Mouse (Mus musculus) lung, embryonic 16.5 days (tissue): ENCODE measurements at regions not wholly inside any gene's neighbourhood (a gene's known extent, or its start where the extent isn't known, plus 50 kb on each side); places are given as distances from the start of the nearest gene placed in this dataset.

Source experiments
- ATAC-seq: fragments of 200-750 bp; cut with Nextera tagmentation; 2 replicates; pipeline ENCODE4 v1.8.0; 2017; ENCODE audit warnings: low read depth, mild to moderate bottlenecking, moderate library complexity
- H3K27ac ChIP-seq: fragments of 300-500 bp; sonication (generic); 2 replicates; pipeline ENCODE4 v1.5.1; 2014; ENCODE audit warnings: mild to moderate bottlenecking, control low read depth, low read length
- H3K27me3 ChIP-seq: fragments of 300-500 bp; sonication (generic); 2 replicates; pipeline ENCODE4 v1.6.1; 2014; ENCODE audit warnings: low read depth, low read length, mixed read lengths; ENCODE audit not compliant: control insufficient read depth, insufficient read depth
- H3K36me3 ChIP-seq: fragments of 300-500 bp; sonication (generic); 2 replicates; pipeline ENCODE4 v1.6.1; 2014; ENCODE audit warnings: low read length; ENCODE audit not compliant: control insufficient read depth, insufficient read depth
- H3K4me1 ChIP-seq: fragments of 300-500 bp; sonication (generic); replicated peaks from 2 replicates; pipeline ENCODE4 v1.6.1; 2014; ENCODE audit warnings: low read length, mixed read lengths; ENCODE audit not compliant: control insufficient read depth, insufficient read depth
- H3K4me2 ChIP-seq: fragments of 300-500 bp; sonication (generic); 2 replicates; pipeline ENCODE4 v1.6.1; 2014; ENCODE audit warnings: low read depth, low read length, control low read depth
- H3K4me3 ChIP-seq: fragments of 300-500 bp; sonication (generic); 2 replicates; pipeline ENCODE4 v1.5.1; 2014; ENCODE audit warnings: mild to moderate bottlenecking, low read length, control low read depth
- H3K9ac ChIP-seq: fragments of 300-500 bp; sonication (generic); 2 replicates; pipeline ENCODE4 v1.6.1; 2014; ENCODE audit warnings: low read length, control low read depth
- H3K9me3 ChIP-seq: fragments of 300-500 bp; sonication (generic); 2 replicates; pipeline ENCODE4 v1.6.1; 2016; ENCODE audit warnings: low read length; ENCODE audit not compliant: control insufficient read depth
- WGBS: fragments of 180-500 bp; shearing (Covaris S2); extraction: QIAGEN DNeasy Blood & Tissue Kit; methylation state at CpG from one replicate; pipeline ENCODE4 v1.1.7; 2014; 5-methylcytosine and 5-hydroxymethylcytosine counted together

DNA sequence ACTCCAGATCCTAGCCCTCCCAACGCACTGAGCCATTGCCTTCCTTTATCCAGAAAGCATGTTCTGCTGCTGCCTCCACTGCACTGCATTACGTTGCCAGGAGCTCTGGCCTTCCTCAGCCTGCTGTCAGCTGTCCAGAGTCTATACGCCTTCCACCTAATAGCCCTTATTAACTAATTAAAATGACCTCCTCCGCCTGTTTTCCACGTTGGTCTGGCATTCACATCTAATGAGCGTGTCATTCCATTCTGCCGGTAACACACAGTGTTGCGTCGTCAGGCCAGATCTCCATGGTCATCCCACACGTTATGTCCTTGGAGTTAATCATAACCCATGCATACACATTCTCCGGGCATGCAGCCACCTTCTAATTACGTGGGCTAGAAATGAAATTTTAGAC lies 56.7 kb upstream of the Med4 start:
- H3K36me3 ChIP-seq = no peaks in the 10 kb centered on the region
- no peak overlapping the region for H3K4me3 ChIP-seq
- no peak for ATAC-seq

DNA sequence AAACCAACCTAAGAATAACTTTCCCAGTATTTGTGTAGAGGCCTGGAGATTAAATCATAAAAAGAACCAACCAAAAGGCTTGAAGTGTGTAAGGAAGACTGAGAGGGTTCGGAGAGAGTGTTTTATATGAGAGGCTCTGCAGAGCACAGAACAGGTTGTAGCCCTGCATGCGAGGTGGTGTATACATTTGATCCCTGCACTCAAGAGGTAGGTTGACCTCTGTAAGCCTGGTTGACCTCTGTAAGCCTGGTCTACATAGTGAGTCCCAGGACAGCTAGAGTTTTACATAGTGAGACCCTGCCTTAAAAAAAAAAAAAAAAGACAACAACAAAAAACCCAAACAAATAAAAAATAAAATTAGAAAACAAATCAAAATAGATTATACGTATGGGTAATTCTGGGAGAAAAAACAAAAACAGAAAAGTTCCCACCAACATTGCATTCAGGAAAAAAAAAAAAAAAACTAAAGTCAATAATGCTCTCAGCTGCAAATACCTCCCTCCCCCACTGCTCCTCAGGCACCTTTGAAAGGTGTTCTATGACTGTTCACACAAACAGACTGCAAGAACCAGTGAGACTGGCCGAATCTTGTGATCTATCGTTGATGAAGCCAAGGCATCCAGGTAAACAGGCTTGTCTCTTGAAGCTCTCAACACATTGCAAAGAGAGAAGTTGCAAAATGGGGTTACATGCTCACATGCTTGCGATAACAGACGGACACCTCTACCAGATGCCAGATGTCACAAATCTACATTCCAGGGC lies 57.3 kb upstream of the Med4 start:
- no peak overlapping the region for H3K9ac ChIP-seq
- H3K4me1 ChIP-seq = peaks cover 10% of the 10 kb centered on the region
- H3K36me3 ChIP-seq = no peaks in the 10 kb centered on the region
- 61% methylated on average over 7 of the region's 7 CpGs for WGBS
- H3K27ac ChIP-seq = 0 out of 2 replicates have a peak overlapping the region, but pooled peaks have one; percentile 17
- H3K27me3 ChIP-seq = no peaks in the 10 kb centered on the region
- ATAC-seq = no peak
- H3K4me3 ChIP-seq = no peak overlapping the region
- no peaks in the 10 kb centered on the region for H3K9me3 ChIP-seq
- no peak overlapping the region for H3K4me2 ChIP-seq

More for the DNA sequence above, 56.7 kb upstream of the Med4 start:
- Histone ChIP-seq H3K27ac (peak overlapping the region; percentile 17; the same call in 1 of the 2 replicates), H3K9me3 (no peaks in the 10 kb centered on the region), H3K27me3 (no peaks in the 10 kb centered on the region), H3K4me1 (peaks cover 10% of the 10 kb centered on the region), H3K4me2 (no peak overlapping the region), H3K9ac (no peak overlapping the region)
- WGBS = 59% methylated on average over 12 of the region's 12 CpGs

DNA sequence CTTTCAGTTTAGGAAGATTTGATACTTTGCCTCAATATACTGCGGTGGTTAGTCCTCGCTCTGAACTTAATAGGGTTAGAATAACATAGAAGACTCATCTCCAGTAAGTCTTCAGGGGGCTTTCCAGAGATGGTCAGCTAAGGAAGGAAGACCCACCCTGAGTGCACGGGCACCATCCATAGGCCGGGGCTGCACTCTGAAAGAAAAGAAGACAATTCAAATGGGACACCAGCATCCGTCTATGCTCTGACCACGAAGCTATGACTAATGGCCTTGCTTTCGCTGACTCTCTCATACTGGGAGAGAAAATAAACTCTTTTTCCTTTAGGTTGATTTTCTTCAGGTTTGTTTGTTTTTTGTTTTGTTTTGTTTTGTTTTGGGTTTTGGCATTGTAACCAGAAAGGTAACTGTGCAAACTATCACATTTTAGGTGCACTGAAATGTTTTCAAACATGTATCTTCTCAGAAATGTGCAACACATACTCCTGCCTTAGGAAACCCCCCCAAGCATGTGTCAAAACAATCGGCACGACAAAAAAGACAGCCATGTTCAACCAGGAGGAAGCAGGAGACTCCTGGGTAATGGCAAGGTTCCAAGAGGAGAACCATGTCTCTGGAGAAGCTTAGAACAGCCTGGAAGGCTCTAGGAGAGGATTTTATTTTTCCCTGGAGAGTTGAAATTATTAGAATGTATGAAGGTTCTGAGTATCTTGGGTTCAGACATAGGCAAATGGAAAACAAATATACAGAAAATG lies 58.4 kb upstream of the Med4 start:
- Histone ChIP-seq H3K9ac (no peak overlapping the region), H3K4me3 (no peak overlapping the region), H3K4me2 (no peak overlapping the region), H3K27me3 (no peaks in the 10 kb centered on the region), H3K36me3 (no peaks in the 10 kb centered on the region), H3K27ac (no peak overlapping the region), H3K9me3 (no peaks in the 10 kb centered on the region), H3K4me1 (peaks cover 10% of the 10 kb centered on the region)
- ATAC-seq = no peak
- WGBS = 72% methylated on average over 9 of the region's 9 CpGs

DNA sequence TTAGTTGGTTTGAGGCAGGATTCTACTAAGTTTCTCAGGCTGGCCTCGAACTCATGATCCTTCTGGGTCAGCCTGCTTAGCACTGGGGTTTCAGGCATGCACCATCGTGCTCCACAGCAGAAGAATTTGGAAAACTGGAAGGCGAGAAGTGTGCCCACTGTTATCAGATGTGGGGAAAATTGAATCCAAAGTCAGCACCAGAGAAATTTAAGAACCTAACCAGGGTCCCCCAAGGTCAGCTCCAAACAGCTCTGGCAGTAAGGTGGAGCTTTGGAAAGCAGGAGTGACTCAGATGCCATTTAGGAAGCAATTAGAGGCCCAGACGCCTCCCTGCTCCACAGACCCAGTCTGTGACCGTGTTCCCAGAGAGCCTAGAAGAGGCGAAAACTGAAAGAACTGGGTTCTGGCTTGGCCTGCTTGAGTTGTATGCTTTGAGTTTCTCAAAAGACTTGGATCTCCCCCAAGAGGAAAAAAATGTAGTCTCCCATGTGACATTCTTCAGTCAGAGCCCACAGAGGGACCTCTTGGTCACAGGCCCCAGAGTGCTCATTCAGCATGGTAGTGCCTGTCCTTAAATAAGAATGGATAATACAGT lies 59.8 kb upstream of the Med4 start:
- no peak overlapping the region for H3K4me3 ChIP-seq
- H3K36me3 ChIP-seq = no peaks in the 10 kb centered on the region
- H3K27me3 ChIP-seq = no peaks in the 10 kb centered on the region
- no peak overlapping the region for H3K9ac ChIP-seq
- H3K4me1 ChIP-seq = peaks cover 17% of the 10 kb centered on the region
- H3K27ac ChIP-seq = peak overlapping the region; percentile 77
- H3K4me2 ChIP-seq = no peak overlapping the region
- peak; percentile 60 for ATAC-seq
- H3K9me3 ChIP-seq = no peaks in the 10 kb centered on the region
- WGBS = 67% methylated on average over 6 of the region's 6 CpGs

DNA sequence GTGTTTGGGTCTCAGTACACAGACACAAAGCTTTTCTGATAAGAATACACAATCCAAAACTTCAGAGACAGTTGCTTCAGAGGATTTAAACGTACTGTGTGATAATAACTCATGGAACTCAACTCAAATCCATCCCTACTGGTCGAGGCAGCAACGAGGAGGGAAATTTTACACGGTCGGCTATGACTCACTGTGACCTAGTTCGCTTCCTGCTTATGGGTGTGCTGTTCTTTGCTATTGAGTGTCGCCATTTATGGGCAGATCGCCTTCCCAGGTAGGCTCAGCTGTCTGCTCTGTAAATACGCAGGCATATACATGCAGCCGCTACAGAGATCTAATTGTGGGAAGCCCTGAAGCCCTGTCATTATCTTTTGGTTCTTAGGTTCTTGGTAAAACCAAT lies 60.7 kb upstream of the Med4 start:
- no peaks in the 10 kb centered on the region for H3K9me3 ChIP-seq
- 82% methylated on average over 10 of the region's 10 CpGs for WGBS
- no peak overlapping the region for H3K9ac ChIP-seq
- H3K27me3 ChIP-seq = no peaks in the 10 kb centered on the region
- no peak overlapping the region for H3K27ac ChIP-seq
- no peaks in the 10 kb centered on the region for H3K36me3 ChIP-seq
- no peak for ATAC-seq
- peaks cover 17% of the 10 kb centered on the region for H3K4me1 ChIP-seq
- H3K4me2 ChIP-seq = no peak overlapping the region
- no peak overlapping the region for H3K4me3 ChIP-seq

DNA sequence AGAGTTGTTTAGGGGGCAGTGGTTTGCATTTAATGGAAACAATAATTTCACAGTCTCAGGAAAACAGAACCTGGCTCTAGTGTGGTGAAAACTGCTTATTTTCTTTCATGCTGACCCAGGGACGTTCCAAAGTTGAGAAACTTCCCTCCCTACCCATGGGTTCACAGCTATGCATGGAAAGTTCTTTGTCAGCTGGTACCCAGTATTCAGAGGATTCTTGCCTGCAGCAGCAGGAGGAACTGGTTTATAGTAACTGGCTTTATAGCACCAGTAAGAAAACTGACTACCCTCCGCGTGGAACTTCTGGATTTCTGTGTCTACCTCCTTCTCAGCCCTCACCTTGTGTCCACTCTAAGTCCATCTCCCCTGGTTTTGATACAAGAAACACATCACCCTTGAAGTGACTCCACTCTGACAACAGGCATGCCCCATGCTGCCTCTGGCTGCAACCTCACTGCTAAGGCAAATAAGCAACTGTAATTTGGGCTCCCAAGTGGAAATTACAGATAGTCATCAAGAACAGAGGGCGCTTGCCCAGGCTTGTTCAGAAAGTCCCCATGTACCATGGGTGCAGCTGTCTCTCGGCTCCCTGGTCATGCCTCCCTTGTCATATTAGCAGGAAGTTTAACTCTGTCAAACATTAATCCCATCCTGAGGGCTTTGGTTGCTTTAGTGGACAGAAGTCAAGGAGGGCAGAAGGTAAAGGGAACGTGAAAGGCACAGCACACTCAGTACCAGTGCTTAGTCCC lies 60.6 kb upstream of the Itm2b start:
- WGBS = 39% methylated on average over 6 of the region's 6 CpGs
- no peak overlapping the region for H3K4me2 ChIP-seq
- H3K9me3 ChIP-seq = no peaks in the 10 kb centered on the region
- H3K27ac ChIP-seq = peak overlapping the region; percentile 57
- no peak overlapping the region for H3K9ac ChIP-seq
- peak; percentile 72 for ATAC-seq
- peaks cover 14% of the 10 kb centered on the region for H3K4me1 ChIP-seq
- H3K4me3 ChIP-seq = no peak overlapping the region
- H3K36me3 ChIP-seq = no peaks in the 10 kb centered on the region
- H3K27me3 ChIP-seq = no peaks in the 10 kb centered on the region

DNA sequence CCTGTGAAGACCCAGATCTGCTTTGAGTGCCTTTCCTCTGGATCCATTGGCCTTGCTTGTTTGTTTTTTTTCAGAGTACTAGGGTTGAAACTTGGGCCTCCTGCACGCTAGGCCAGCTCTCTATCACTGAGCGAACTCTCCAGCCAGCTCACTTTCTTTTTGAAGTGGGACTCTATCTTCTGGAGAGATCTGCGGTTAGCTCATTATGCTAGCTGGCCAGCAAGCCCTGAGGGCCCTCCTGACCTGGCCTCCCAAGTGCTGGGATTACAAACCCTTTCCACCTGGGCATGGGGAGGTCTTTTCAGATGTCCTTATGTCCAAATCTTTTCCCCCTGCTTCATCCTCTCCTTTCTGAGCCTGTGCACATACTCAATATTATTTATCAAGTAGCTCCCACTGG lies 59.6 kb upstream of the Itm2b start:
- H3K36me3 ChIP-seq = no peaks in the 10 kb centered on the region
- 33% methylated on average over 3 of the region's 3 CpGs for WGBS
- ATAC-seq = 0 out of 2 replicates have a peak, but pooled peaks have one; percentile 37
- no peak overlapping the region for H3K9ac ChIP-seq
- H3K9me3 ChIP-seq = no peaks in the 10 kb centered on the region
- peak overlapping the region; percentile 57 for H3K27ac ChIP-seq
- H3K4me2 ChIP-seq = no peak overlapping the region
- H3K4me1 ChIP-seq = peaks cover 7% of the 10 kb centered on the region; the same call in 1 of the 2 replicates
- H3K27me3 ChIP-seq = no peaks in the 10 kb centered on the region
- no peak overlapping the region for H3K4me3 ChIP-seq

DNA sequence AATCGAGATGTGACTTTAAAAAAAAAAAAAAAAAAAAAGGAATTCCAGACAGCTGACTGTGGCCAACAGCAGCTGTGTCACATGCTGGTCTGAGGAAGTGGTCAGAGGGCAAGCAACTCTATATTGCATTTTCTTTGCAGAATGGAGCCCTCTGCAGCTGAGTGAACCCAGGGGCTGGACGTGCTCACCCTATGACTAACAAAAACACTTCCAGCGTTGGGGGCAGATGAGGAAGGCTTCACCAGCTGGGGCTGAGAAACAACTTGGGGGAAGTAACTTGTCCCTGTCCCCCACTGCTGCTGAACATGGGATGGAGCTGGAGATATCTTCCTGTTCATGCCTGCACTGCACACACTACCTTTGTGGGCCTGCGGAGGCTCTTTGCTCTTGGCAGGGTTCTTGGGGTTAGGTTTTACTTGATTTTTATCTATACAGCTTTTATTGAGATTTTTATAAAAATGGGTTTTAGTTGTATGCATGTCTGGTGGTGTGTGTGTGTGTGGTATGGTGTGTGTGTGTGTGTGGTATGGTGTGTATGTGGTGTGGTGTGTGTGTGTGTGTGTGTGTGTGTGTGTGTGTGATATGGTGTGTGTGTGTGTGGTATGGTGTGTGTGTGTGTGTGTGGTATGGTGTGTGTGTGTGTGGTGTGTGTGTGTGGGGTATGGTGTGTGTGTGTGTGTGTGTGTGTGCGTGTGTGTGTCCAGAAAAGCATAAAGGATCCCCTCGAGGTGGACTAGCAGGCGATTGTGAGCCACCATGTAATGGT lies 57.0 kb upstream of the Itm2b start:
- Histone ChIP-seq H3K27ac (no peak overlapping the region), H3K4me1 (peaks cover 7% of the 10 kb centered on the region; the same call in 1 of the 2 replicates), H3K36me3 (no peaks in the 10 kb centered on the region), H3K27me3 (no peaks in the 10 kb centered on the region), H3K4me3 (no peak overlapping the region), H3K4me2 (no peak overlapping the region), H3K9ac (no peak overlapping the region), H3K9me3 (no peaks in the 10 kb centered on the region)
- WGBS = 62% methylated on average over 7 of the region's 7 CpGs
- peak; percentile 44 for ATAC-seq
